Mouse (Mus musculus) embryo, embryonic 9.5 days (tissue): ENCODE results near the gene Ttc37.

Experiments used
- DNase-seq: peaks from one replicate; pipeline ENCODE4 v3.0.0-alpha.2; 2017; ENCODE audit errors: extremely low spot score

Ttc37 gene

DNA sequence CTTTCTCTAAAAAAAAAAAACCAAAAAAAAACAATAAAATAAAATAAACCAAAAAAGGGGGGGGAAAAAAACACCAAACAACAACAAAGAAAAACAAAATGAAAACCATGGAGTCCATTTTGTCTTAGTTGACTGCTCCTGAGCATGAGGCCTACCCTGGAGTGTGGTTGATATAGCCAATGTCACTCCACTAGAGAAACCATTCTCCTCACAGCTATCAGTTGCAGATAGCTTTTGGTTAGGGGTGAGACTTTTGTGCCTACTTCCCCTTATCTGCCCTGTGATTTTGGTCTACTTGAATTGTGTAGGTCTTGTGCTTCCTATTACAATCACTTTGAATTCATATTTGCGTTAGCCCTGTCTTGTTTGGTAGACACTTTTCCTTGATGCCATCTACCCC, 59.0 kb downstream of the Ttc37 start:
- no peak for DNase-seq

DNA sequence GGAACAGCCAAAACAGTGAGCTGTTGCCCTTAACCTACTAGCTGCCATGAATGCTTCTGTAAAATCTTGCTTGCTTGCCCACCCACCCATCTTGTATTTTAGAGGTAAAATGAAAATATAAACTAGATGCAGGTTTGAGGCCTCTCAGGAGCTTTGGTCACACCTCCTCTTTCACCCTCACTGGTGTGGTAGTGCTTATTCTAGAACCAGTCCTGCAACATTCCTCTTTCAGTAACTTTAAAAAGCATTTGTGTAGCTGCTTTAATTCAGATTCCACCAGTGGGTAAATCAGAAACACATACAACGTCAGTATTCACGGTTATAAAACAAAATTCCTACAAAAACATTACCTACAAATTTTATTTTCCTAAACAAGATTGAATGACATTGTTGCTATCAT, 62.1 kb downstream of the Ttc37 start:
- DNase-seq: no peak

- no peak for DNase-seq
These were observed 75.8 kb downstream of the Ttc37 start for GRCm38 (mm10) chr13:76174297-76174696.

GRCm38 (mm10) chr13:76178700-76179099, 80.2 kb downstream of the Ttc37 start:
- DNase-seq: no peak

DNA sequence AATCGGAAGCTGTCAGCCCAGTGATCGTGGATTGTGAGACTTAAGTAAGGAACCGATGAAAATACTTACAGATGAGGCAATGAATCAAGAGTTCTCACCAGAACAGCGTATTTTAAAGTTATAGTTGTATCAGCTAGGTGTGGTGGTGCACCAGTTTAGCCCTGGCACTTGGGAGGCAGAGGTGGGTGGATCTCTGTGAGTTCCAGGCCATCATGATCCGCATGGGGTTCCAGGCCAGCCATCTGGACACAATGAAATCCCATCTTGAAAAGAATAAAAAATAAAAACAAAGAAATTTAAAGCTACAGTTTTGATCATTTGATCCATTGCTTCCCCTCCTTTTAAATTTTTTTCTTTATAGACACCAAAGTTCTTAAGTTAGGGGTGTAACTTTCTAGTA, 89.1 kb downstream of the Ttc37 start:
- no peak for DNase-seq

DNA sequence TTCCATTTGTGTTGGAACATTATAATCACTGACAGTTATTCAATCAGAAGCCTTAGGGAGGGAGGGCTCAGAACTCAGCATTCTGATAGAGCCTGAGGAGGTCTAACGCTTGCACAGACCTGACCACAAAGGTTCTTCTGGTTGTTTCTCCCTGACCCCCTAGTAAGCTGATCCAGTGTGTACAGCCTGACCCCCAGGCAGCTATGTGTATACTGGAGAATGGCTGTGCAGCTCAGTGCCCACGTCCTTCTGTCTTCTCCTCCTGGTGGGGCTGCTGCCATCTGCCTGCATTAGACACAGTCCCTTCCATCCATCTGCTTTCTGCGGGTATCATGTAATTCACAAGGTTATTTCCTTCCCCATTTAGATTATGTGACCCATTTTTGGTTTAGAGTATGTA, 90.7 kb downstream of the Ttc37 start:
- DNase-seq: no peak

DNA sequence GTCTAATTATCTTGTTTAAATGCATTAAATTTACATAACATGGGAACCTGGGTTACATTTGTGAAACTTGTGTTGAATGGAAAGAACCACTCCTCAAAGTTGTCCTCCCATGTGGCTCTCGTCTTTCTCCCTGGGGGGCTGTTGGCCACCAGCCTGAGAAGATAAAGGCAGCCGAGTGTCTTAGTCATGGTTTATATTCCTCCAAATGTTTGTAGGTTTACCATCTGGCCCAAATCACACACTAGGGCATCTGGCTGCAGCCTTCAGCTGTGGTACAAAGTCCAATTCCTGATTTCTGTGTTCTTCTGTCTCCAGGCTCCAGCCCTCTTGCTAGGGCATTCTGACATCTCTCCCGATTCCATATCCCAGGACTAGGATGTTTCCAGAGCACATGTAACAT, 91.7 kb downstream of the Ttc37 start:
- DNase-seq: no peak

GRCm38 (mm10) chr13:76194937-76195336, 96.4 kb downstream of the Ttc37 start:
- DNase-seq: no peak

GRCm38 (mm10) chr13:76195431-76196138, 97.1 kb downstream of the Ttc37 start:
- no peak for DNase-seq

DNA sequence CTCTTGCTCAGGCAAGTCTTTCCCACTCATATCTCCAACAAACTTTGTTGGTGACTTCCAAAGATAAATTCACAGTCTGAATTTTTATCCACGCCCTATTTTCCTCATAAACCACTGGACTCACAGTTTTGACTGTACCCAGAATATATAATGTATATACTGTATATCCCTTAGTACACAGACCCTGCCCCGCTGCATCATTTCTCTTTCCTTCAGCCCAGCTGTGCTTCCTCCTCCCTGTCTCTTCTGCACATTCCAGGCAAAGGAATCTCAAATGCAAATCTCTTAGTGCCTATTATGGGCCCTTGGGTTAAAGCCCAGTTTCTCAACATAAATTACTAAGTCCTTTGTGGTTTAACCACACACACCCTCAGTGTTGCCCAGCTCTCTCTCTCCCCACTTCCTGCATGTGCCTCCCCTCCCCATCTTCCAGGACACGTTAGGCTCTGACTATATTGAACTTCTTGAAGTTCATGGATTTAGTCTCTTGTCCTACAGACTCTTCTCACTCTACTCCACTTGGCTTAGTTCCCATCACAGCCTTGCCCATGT, 98.8 kb downstream of the Ttc37 start:
- no peak for DNase-seq

GRCm38 (mm10) chr13:76199943-76200342, 101.4 kb downstream of the Ttc37 start:
- no peak for DNase-seq

DNA sequence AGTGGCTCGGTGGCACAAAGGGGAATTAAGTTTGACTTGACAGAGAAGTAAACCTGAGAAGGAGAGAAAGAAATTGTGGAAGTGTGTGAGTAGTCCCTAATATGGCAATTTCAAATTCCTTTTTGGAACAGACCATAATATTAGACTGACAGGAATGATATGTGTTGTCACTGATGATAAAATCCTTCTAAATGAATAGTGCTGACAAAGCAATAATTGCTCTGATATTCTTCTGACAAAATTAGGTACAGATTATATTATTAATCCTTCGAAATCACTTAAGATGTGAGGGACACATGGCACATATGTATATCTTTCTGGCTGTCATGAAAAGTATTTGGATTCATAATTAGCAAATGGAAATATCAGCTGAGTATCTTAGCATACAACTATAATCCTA, 116.4 kb downstream of the Ttc37 start:
- no peak for DNase-seq

GRCm38 (mm10) chr13:76215397-76215796, 116.9 kb downstream of the Ttc37 start:
- DNase-seq: peak; percentile 8
